Mouse (Mus musculus) midbrain, embryonic 11.5 days (tissue): ENCODE data around the gene Fam131a. TPM values are rescaled to one million over a fixed set of nuclear protein-coding genes. Genes with fewer than 3 reads are reported as not detected.

Experiments used
- ATAC-seq: fragments of 200-750 bp; cut with Nextera tagmentation; 2 replicates; pipeline ENCODE4 v1.8.0; 2017; ENCODE audit warnings: moderate TSS enrichment, moderate library complexity; ENCODE audit not compliant: low FRiP score
- DNase-seq: peaks from one replicate; pipeline ENCODE4 v3.0.0; 2015; ENCODE audit warnings: low spot score; ENCODE audit errors: missing footprints
- H3K27ac ChIP-seq: fragments of 300-500 bp; sonication (generic); 2 replicates; pipeline ENCODE4 v1.5.1; 2014; ENCODE audit warnings: low read depth, low read length
- H3K27me3 ChIP-seq: fragments of 300-500 bp; sonication (generic); 2 replicates; pipeline ENCODE4 v1.6.1; 2014; ENCODE audit warnings: mild to moderate bottlenecking, low read length, moderate library complexity, mixed read lengths; ENCODE audit not compliant: control insufficient read depth, insufficient read depth
- H3K36me3 ChIP-seq: fragments of 300-500 bp; sonication (generic); 2 replicates; pipeline ENCODE4 v1.6.1; 2014; ENCODE audit warnings: mild to moderate bottlenecking, low read length, moderate library complexity, mixed read lengths; ENCODE audit not compliant: control insufficient read depth, insufficient read depth
- H3K4me1 ChIP-seq: fragments of 300-500 bp; sonication (generic); 2 replicates; pipeline ENCODE4 v1.6.1; 2014; ENCODE audit warnings: low read length; ENCODE audit not compliant: control insufficient read depth, insufficient read depth
- H3K4me2 ChIP-seq: fragments of 300-500 bp; sonication (generic); 2 replicates; pipeline ENCODE4 v1.6.1; 2014; ENCODE audit warnings: mild to moderate bottlenecking, moderate library complexity
- H3K4me3 ChIP-seq: fragments of 300-500 bp; sonication (generic); 2 replicates; pipeline ENCODE4 v1.5.1; 2014; ENCODE audit warnings: low read depth, low read length
- H3K9ac ChIP-seq: fragments of 300-500 bp; sonication (generic); 2 replicates; pipeline ENCODE4 v1.6.1; 2014; ENCODE audit warnings: low read length
- H3K9me3 ChIP-seq: fragments of 300-500 bp; sonication (generic); 2 replicates; pipeline ENCODE4 v1.6.1; 2016; ENCODE audit warnings: low read length; ENCODE audit not compliant: control insufficient read depth
- WGBS: fragments of 180-500 bp; shearing (Covaris S2); extraction: QIAGEN DNeasy Blood & Tissue Kit; methylation state at CpG from one replicate; pipeline ENCODE4 v1.1.7; 2014; 5-methylcytosine and 5-hydroxymethylcytosine counted together
- polyA plus RNA-seq: library from polyadenylated mRNA; unstranded; fragments of >200 nt; fragmentation: Nextera tagmentation; extraction: Ambion mirVana; gene quantifications from 2 replicates; pipeline ENCODE4 v1.2.1, GENCODE M21; 2014

Gene Fam131a
- polyA plus RNA-seq, 1 experiment from 2014 or later = 12.5 TPM

- no peaks in the 10 kb centered on the region for H3K27me3 ChIP-seq
- H3K9me3 ChIP-seq = no peaks in the 10 kb centered on the region
- H3K36me3 ChIP-seq = peaks cover 2% of the 10 kb centered on the region; the same call in 1 of the 2 replicates
- peaks cover 27% of the 10 kb centered on the region for H3K4me1 ChIP-seq
- peak overlapping the region; percentile 60 for H3K4me3 ChIP-seq
- DNase-seq (peak; percentile 88), ATAC-seq (no peak)
- peak overlapping the region; percentile 82; the same call in 1 of the 2 replicates for H3K27ac ChIP-seq
- peak overlapping the region; percentile 73 for H3K4me2 ChIP-seq
- 5% methylated on average over 18 of the region's 18 CpGs for WGBS
- H3K9ac ChIP-seq = peak overlapping the region; percentile 80
These were observed 25.1 kb downstream of the Fam131a start for GRCm38 (mm10) chr16:20717978-20718670.

GRCm38 (mm10) chr16:20721808-20722207 is 28.8 kb downstream of the Fam131a start:
- 88% methylated on average over 10 of the region's 10 CpGs for WGBS
- Histone ChIP-seq H3K27me3 (no peaks in the 10 kb centered on the region), H3K4me1 (peaks cover 9% of the 10 kb centered on the region), H3K9ac (no peak overlapping the region), H3K36me3 (peaks cover 2% of the 10 kb centered on the region; the same call in 1 of the 2 replicates), H3K4me2 (no peak overlapping the region), H3K9me3 (no peaks in the 10 kb centered on the region), H3K27ac (no peak overlapping the region), H3K4me3 (no peak overlapping the region)
- peak; percentile 17 for DNase-seq
- ATAC-seq = no peak

- peaks cover 2% of the 10 kb centered on the region; the same call in 1 of the 2 replicates for H3K36me3 ChIP-seq
- DNase-seq = peak; percentile 53
- H3K9me3 ChIP-seq = no peaks in the 10 kb centered on the region
- no peak overlapping the region for H3K4me3 ChIP-seq
- no peak overlapping the region for H3K9ac ChIP-seq
- H3K27me3 ChIP-seq = no peaks in the 10 kb centered on the region
- 82% methylated on average over 4 of the region's 4 CpGs for WGBS
- peaks cover 7% of the 10 kb centered on the region for H3K4me1 ChIP-seq
- ATAC-seq = no peak
- no peak overlapping the region for H3K4me2 ChIP-seq
- H3K27ac ChIP-seq = no peak overlapping the region
These were observed 29.7 kb downstream of the Fam131a start for GRCm38 (mm10) chr16:20722736-20723135.

- ATAC-seq = no peak
These were observed 30.2 kb downstream of the Fam131a start for GRCm38 (mm10) chr16:20723247-20723646.

GRCm38 (mm10) chr16:20724338-20724748 is 31.3 kb downstream of the Fam131a start:
- ATAC-seq (0 out of 2 replicates have a peak, but pooled peaks have one; percentile 65), DNase-seq (peak; percentile 81)
- peaks cover 2% of the 10 kb centered on the region; the same call in 1 of the 2 replicates for H3K36me3 ChIP-seq
- no peak overlapping the region for H3K4me3 ChIP-seq
- H3K4me1 ChIP-seq = no peaks in the 10 kb centered on the region
- H3K9ac ChIP-seq = no peak overlapping the region
- 35% methylated on average over 5 of the region's 5 CpGs for WGBS
- H3K27me3 ChIP-seq = no peaks in the 10 kb centered on the region
- no peaks in the 10 kb centered on the region for H3K9me3 ChIP-seq
- no peak overlapping the region for H3K27ac ChIP-seq
- no peak overlapping the region for H3K4me2 ChIP-seq

More at GRCm38 (mm10) chr16:20723247-20723646, 30.2 kb downstream of the Fam131a start:
- H3K4me3 ChIP-seq = no peak overlapping the region
- H3K4me1 ChIP-seq = peaks cover 7% of the 10 kb centered on the region
- peak; percentile 61 for DNase-seq
- H3K9me3 ChIP-seq = no peaks in the 10 kb centered on the region
- H3K27ac ChIP-seq = no peak overlapping the region
- no peak overlapping the region for H3K4me2 ChIP-seq
- no peaks in the 10 kb centered on the region for H3K27me3 ChIP-seq
- WGBS = 70% methylated on average over 4 of the region's 4 CpGs
- H3K36me3 ChIP-seq = peaks cover 2% of the 10 kb centered on the region; the same call in 1 of the 2 replicates
- H3K9ac ChIP-seq = no peak overlapping the region

GRCm38 (mm10) chr16:20725321-20725720 is 32.3 kb downstream of the Fam131a start:
- Histone ChIP-seq H3K4me2 (no peak overlapping the region), H3K4me3 (no peak overlapping the region), H3K27me3 (no peaks in the 10 kb centered on the region), H3K9ac (no peak overlapping the region), H3K36me3 (peaks cover 2% of the 10 kb centered on the region; the same call in 1 of the 2 replicates), H3K9me3 (no peaks in the 10 kb centered on the region), H3K27ac (no peak overlapping the region), H3K4me1 (no peaks in the 10 kb centered on the region)
- ATAC-seq (no peak), DNase-seq (peak; percentile 61)
- 90% methylated on average over 7 of the region's 7 CpGs for WGBS

GRCm38 (mm10) chr16:20725750-20726149 is 32.7 kb downstream of the Fam131a start:
- DNase-seq (no peak), ATAC-seq (no peak)
- no peak overlapping the region for H3K4me2 ChIP-seq
- H3K36me3 ChIP-seq = peaks cover 2% of the 10 kb centered on the region; the same call in 1 of the 2 replicates
- no peak overlapping the region for H3K9ac ChIP-seq
- no peaks in the 10 kb centered on the region for H3K4me1 ChIP-seq
- WGBS = 75% methylated on average over 4 of the region's 4 CpGs
- no peak overlapping the region for H3K4me3 ChIP-seq
- no peak overlapping the region for H3K27ac ChIP-seq
- H3K27me3 ChIP-seq = no peaks in the 10 kb centered on the region
- H3K9me3 ChIP-seq = no peaks in the 10 kb centered on the region

- no peaks in the 10 kb centered on the region for H3K27me3 ChIP-seq
- H3K9ac ChIP-seq = no peak overlapping the region
- DNase-seq (no peak), ATAC-seq (no peak)
- peaks cover 2% of the 10 kb centered on the region; the same call in 1 of the 2 replicates for H3K36me3 ChIP-seq
- WGBS = 65% methylated on average over 1 of the region's 1 CpGs
- H3K4me1 ChIP-seq = no peaks in the 10 kb centered on the region
- H3K4me2 ChIP-seq = no peak overlapping the region
- no peak overlapping the region for H3K27ac ChIP-seq
- H3K9me3 ChIP-seq = no peaks in the 10 kb centered on the region
- no peak overlapping the region for H3K4me3 ChIP-seq
These were observed 33.3 kb downstream of the Fam131a start for GRCm38 (mm10) chr16:20726384-20726783.

GRCm38 (mm10) chr16:20730293-20730711 is 37.3 kb downstream of the Fam131a start:
- ATAC-seq (no peak), DNase-seq (peak; percentile 33)
- H3K4me1 ChIP-seq = peaks cover 18% of the 10 kb centered on the region
- peaks cover 20% of the 10 kb centered on the region for H3K27me3 ChIP-seq
- H3K4me3 ChIP-seq = no peak overlapping the region
- no peak overlapping the region for H3K4me2 ChIP-seq
- 30% methylated on average over 5 of the region's 5 CpGs for WGBS
- H3K9me3 ChIP-seq = no peaks in the 10 kb centered on the region
- H3K9ac ChIP-seq = no peak overlapping the region
- H3K36me3 ChIP-seq = no peaks in the 10 kb centered on the region
- H3K27ac ChIP-seq = no peak overlapping the region
